Mouse (Mus musculus) limb, embryonic 10.5 days (tissue): ENCODE results near the gene Klhl2. TPM values are rescaled to one million over a fixed set of nuclear protein-coding genes. Genes with fewer than 3 reads are reported as not detected.

Source experiments
- DNase-seq: peaks from one replicate; pipeline ENCODE4 v3.0.0-alpha.2; 2017; ENCODE audit warnings: low spot score
- H3K27ac ChIP-seq: fragments of 300-500 bp; sonication (generic); 2 replicates; pipeline ENCODE4 v1.5.1; 2016; ENCODE audit warnings: mild to moderate bottlenecking
- H3K27me3 ChIP-seq: fragments of 300-500 bp; sonication (generic); 2 replicates; pipeline ENCODE4 v1.6.1; 2016; ENCODE audit warnings: low read depth, mild to moderate bottlenecking; ENCODE audit not compliant: poor library complexity, severe bottlenecking
- H3K36me3 ChIP-seq: fragments of 300-500 bp; sonication (generic); 2 replicates; pipeline ENCODE4 v1.6.1; 2016; ENCODE audit warnings: mild to moderate bottlenecking, moderate library complexity
- H3K4me1 ChIP-seq: fragments of 300-500 bp; sonication (generic); 2 replicates; pipeline ENCODE4 v1.6.1; 2016
- H3K4me3 ChIP-seq: fragments of 300-500 bp; sonication (generic); 2 replicates; pipeline ENCODE4 v1.5.1; 2016; ENCODE audit warnings: mild to moderate bottlenecking, moderate library complexity
- H3K9me3 ChIP-seq: fragments of 300-500 bp; sonication (generic); replicated peaks from 2 replicates; pipeline ENCODE4 v1.6.1; 2016; ENCODE audit warnings: mild to moderate bottlenecking
- WGBS: fragments of 180-500 bp; shearing (Covaris S2); methylation state at CpG from one replicate; pipeline ENCODE4 v1.1.7; 2016; 5-methylcytosine and 5-hydroxymethylcytosine counted together
- polyA plus RNA-seq: library from polyadenylated mRNA; unstranded; fragments of >200 nt; fragmentation: Nextera tagmentation; extraction: Ambion mirVana; gene quantifications from 2 replicates; pipeline ENCODE4 v1.2.1, GENCODE M21; 2016

Gene Klhl2
- polyA plus RNA-seq, 1 experiment from 2014 or later = 11.0 TPM

DNA sequence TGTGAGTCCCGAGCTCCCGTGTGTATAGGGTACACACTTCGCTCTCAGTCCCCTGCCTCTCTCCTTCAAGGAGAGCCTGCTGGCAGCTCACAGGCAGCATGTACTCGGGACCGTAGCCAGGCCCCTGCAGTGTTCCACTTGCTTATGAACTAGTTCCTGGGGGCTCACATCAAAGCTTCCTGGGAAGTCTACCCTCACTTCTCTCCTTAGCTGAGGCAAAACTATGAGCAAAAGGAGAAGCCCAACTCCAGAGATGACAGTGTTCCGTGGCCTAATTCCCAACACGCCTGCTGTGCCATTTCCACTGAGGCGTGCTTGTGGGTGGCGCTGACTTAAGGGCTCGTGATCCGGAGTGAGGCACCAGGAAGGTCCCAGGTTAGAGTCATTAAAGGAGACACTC is 25.9 kb downstream of the Klhl2 start:
- Histone ChIP-seq H3K27ac (no peak overlapping the region), H3K4me3 (no peak overlapping the region), H3K36me3 (peaks cover 38% of the 10 kb centered on the region; the same call in 1 of the 2 replicates), H3K4me1 (no peaks in the 10 kb centered on the region), H3K27me3 (no peaks in the 10 kb centered on the region), H3K9me3 (no peaks in the 10 kb centered on the region)
- DNase-seq = no peak
- WGBS = 94% methylated on average over 11 of the region's 11 CpGs

DNA sequence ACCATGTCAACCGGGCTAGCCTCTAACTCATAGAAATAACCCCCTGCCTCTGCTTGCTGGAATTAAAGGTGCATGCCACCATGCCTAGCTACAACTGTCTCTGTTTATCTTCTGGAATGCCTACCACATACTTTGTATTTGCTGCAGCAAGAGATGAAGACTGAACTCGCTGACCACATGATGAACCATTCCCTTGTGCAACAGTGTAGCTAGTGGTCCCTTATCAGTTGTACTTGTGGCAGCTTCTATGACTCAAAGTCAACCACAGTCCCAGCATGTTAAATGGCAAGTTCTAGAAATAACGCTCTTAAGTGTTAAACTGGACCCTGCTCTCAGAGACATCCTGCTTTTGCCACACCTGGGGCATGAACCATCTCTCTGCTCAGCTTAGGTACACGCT is 28.9 kb downstream of the Klhl2 start:
- peaks cover 21% of the 10 kb centered on the region; the same call in 1 of the 2 replicates for H3K36me3 ChIP-seq
- no peak for DNase-seq
- WGBS = 94% methylated on average over 4 of the region's 4 CpGs

DNA sequence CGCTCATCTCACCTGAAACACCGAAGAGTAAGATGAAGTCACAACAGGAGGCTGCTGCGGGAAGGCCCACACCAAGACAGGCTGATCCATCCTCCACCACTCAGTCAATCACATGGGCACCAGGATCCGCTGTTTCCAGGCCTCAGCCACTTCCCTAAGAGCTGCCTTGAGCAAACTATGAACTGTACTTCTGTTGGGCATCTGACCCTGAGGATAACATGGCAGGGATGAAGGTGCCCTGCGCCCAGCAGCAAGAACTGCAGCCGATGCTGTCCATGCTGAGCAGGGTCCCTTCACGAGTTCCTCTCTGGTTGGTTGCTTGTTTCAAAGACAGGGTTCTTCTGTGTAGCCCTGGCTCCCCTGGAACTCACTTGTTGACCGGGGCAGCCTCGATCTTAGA is 38.0 kb downstream of the Klhl2 start:
- no peaks in the 10 kb centered on the region for H3K4me1 ChIP-seq
- H3K27ac ChIP-seq = no peak overlapping the region
- H3K9me3 ChIP-seq = no peaks in the 10 kb centered on the region
- no peak for DNase-seq
- H3K27me3 ChIP-seq = no peaks in the 10 kb centered on the region
- peaks cover 20% of the 10 kb centered on the region for H3K36me3 ChIP-seq
- WGBS = 94% methylated on average over 9 of the region's 9 CpGs
- no peak overlapping the region for H3K4me3 ChIP-seq

More for the DNA sequence above, 28.9 kb downstream of the Klhl2 start:
- Histone ChIP-seq H3K9me3 (no peaks in the 10 kb centered on the region), H3K27me3 (no peaks in the 10 kb centered on the region), H3K4me3 (no peak overlapping the region), H3K27ac (no peak overlapping the region), H3K4me1 (no peaks in the 10 kb centered on the region)

DNA sequence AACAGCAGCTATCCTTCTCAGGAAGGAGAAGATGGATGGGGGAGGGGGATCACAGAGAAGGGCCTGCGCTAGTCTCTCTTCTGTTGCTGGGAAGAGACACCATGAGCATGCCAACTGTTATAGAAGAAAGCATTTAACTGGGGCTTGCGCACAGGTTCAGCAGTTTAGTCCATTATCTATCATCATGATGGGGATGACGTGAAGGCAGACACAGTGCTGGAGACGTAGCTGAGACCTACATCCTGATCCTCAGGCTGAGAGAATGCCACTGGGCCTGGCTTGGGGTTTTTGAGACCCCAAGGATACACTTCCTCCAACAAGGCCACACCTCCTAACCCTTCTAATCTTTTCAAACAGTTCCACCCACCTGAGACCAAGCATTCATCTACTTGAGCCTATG is 38.7 kb downstream of the Klhl2 start:
- Histone ChIP-seq H3K4me3 (no peak overlapping the region), H3K27me3 (no peaks in the 10 kb centered on the region), H3K27ac (no peak overlapping the region), H3K4me1 (no peaks in the 10 kb centered on the region), H3K9me3 (no peaks in the 10 kb centered on the region), H3K36me3 (peaks cover 20% of the 10 kb centered on the region)
- WGBS = 99% methylated on average over 4 of the region's 4 CpGs
- DNase-seq = no peak

DNA sequence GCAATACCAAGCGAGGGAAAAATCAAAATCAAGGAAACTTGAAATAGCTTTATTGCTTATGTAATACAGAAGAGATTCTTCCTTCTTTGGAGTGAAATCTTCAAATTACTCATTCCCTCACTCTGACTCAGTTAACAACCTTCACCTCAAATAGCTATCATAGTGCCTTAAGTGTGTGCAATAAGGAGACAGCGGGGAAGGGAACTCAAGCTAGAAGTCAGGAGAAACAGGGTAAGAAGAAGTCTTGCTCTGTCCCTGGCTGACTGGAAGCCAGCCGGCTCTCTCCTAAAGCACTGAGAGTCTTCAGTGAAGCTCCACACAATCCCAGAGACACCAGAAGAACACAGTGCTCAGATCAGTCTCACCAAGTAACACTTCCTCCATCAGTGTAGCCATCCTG is 43.3 kb downstream of the Klhl2 start:
- Histone ChIP-seq H3K27me3 (no peaks in the 10 kb centered on the region), H3K4me1 (no peaks in the 10 kb centered on the region), H3K36me3 (peaks cover 11% of the 10 kb centered on the region), H3K27ac (no peak overlapping the region), H3K9me3 (no peaks in the 10 kb centered on the region), H3K4me3 (no peak overlapping the region)
- DNase-seq = no peak
- WGBS = 83% methylated on average over 3 of the region's 3 CpGs

DNA sequence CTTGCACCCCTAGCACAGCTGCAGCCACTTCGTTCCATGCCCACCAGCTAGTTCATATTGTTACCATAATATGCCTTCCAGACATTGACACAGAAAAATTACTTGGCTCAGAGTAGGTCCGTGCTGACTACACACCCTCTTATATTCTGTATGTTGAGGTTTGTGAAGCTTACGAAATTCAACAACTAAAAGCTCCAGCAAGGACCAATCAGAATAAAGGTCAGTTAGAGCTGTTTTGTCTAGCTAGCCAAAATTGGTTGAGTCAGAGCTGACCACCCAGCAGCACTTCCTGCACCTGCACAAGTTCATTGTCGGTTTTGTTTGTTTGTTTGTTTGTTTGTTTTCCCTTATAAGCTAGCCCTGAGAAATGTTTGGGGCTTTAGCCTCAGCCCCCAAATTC is 44.8 kb downstream of the Klhl2 start:
- no peak for DNase-seq
- Histone ChIP-seq H3K4me1 (no peaks in the 10 kb centered on the region), H3K9me3 (no peaks in the 10 kb centered on the region)

DNA sequence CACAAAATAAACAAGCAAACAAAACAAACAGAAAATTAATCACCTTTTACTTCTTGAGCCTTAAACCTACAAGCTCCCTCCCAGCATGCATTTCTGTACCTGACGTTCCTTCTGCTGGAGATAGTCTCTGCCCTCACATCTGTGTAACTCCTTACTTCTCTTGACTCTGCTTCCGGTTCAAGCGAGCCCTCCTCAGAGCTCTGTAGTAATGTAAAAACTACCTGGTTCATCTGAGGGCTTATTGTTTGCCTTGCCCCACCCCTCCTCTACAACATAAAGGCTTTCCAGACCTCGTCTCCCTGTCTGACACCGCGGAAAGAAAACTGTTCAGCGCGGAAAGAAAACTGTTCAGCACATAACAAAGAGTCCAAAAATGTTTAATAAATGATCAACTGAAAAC is 50.5 kb downstream of the Klhl2 start:
- WGBS = 96% methylated on average over 8 of the region's 8 CpGs
- H3K9me3 ChIP-seq = no peaks in the 10 kb centered on the region
- H3K4me1 ChIP-seq = no peaks in the 10 kb centered on the region
- no peak for DNase-seq
- no peaks in the 10 kb centered on the region for H3K36me3 ChIP-seq
- no peak overlapping the region for H3K27ac ChIP-seq
- H3K27me3 ChIP-seq = no peaks in the 10 kb centered on the region
- no peak overlapping the region for H3K4me3 ChIP-seq

More for the DNA sequence above, 44.8 kb downstream of the Klhl2 start:
- 91% methylated on average over 4 of the region's 4 CpGs for WGBS
- Histone ChIP-seq H3K4me3 (no peak overlapping the region), H3K27me3 (no peaks in the 10 kb centered on the region), H3K27ac (no peak overlapping the region), H3K36me3 (no peaks in the 10 kb centered on the region)

DNA sequence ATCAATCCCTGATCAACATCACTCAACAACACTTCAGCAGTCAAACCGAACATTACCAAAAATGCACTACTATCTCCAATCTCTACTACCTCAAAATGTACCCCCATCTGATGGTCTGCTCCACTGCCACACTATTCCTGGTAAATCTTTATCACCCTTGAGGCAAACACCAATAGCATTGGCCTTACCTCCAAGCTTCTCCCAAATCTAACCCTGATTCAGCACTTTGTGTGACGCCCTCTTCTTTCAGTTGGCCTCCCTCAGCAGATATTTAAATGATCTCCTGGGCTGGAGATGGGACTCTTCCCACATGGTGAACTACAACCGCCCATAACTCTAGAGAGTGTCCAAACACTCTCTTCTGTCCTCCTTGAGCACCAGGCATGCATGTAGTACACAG is 51.3 kb downstream of the Klhl2 start:
- Histone ChIP-seq H3K9me3 (no peaks in the 10 kb centered on the region), H3K27ac (no peak overlapping the region), H3K4me1 (no peaks in the 10 kb centered on the region), H3K27me3 (no peaks in the 10 kb centered on the region), H3K36me3 (no peaks in the 10 kb centered on the region), H3K4me3 (no peak overlapping the region)
- no peak for DNase-seq
- WGBS = 87% methylated on average over 3 of the region's 3 CpGs

DNA sequence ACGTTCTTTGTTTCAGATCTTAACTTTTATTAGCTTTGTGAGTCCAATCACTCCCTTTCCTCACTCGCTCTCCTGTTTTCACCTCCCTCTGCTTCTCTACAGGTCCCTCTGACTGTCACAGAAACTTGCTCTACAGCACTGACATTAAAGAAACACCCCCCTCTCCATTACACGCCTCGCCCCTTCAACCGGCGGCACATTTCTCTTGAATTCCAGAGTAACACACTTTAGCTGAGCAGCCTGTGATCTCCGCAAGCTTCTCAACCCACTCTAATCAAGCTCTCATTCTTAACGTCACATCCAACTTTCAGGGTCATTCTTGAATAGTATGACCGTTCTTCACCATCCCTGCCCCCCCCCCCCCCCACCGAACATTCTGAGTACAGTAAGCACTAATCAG is 52.1 kb downstream of the Klhl2 start:
- 93% methylated on average over 10 of the region's 10 CpGs for WGBS
- Histone ChIP-seq H3K36me3 (no peaks in the 10 kb centered on the region), H3K4me3 (no peak overlapping the region), H3K9me3 (no peaks in the 10 kb centered on the region), H3K27me3 (no peaks in the 10 kb centered on the region), H3K4me1 (no peaks in the 10 kb centered on the region), H3K27ac (no peak overlapping the region)
- DNase-seq = no peak

DNA sequence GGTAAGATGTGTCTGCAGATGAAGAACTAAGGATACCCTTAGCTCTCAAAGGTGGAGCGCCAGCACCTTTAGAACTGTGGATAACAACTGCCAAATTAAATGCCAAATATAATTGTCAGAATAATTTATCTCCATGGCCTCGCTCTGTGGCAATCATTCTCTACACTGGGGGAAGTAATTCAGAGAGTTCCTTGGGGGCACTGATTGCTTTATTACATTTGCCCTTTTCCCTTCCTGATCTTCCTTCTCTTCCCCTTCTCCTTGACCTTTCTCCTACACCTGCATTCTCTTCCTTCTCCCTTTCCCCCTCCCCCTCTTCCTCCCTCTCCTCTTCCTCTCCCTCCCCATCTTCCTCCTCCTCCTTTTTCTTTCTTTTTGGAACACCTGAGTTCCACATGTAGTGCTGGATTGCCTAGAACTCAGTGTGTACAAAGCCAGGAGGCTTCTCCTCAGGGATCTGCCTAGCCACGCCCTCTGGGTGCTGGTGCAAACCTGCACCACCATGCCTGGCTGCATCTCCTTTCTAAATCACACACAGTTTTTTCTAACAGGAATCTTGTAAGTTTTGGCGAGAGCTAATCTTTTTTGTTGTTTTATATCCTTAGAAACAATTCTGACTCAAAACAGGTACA is 58.5 kb downstream of the Klhl2 start:
- Histone ChIP-seq H3K27ac (no peak overlapping the region), H3K27me3 (no peaks in the 10 kb centered on the region), H3K9me3 (no peaks in the 10 kb centered on the region), H3K4me1 (no peaks in the 10 kb centered on the region; the same call in 1 of the 2 replicates), H3K36me3 (no peaks in the 10 kb centered on the region), H3K4me3 (no peak overlapping the region)
- WGBS = 81% methylated on average over 4 of the region's 4 CpGs
- DNase-seq = no peak

DNA sequence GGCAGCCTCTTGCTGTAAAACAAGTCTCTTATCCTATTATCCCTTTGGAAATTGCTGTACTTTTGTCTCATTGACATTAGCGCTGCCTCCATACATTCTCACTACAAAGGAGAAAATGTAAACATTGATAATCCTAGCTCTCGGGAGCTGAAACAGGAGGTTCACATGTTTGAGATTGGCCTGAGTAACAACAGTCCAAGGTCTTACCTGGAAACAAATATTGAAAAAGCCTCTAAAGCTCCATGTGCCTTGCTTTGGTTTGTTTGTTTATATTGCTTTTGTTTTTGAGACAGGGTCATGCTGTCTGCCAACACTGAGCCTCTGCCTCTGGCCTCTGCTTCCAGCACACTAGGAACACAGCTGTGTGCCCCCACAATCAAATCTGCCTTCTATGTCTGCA is 59.4 kb downstream of the Klhl2 start:
- no peak overlapping the region for H3K4me3 ChIP-seq
- no peak overlapping the region for H3K27ac ChIP-seq
- H3K36me3 ChIP-seq = no peaks in the 10 kb centered on the region
- 65% methylated on average over 2 of the region's 2 CpGs for WGBS
- no peaks in the 10 kb centered on the region; the same call in 1 of the 2 replicates for H3K4me1 ChIP-seq
- H3K9me3 ChIP-seq = no peaks in the 10 kb centered on the region
- H3K27me3 ChIP-seq = no peaks in the 10 kb centered on the region
- DNase-seq = no peak

DNA sequence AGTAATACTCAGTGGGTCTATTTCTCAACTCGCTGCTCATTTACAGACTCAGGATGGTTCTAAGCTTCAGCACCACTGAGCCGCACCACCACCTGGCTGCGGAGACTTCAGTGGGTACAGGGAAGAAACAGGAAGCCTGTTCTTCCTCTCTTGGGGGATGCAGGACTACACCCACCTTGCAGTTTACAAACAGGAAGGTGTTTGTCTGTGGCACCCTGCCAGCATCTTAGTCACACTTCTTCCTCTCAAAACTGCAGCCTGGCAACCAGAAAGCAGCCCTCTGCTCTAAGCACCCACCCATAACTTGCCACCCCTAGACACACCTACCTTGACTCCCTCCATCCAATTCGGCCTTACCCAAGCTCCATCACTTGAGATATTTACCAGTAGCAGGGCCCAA is 61.1 kb downstream of the Klhl2 start:
- H3K9me3 ChIP-seq = no peaks in the 10 kb centered on the region
- H3K4me1 ChIP-seq = no peaks in the 10 kb centered on the region; the same call in 1 of the 2 replicates
- no peak overlapping the region for H3K4me3 ChIP-seq
- H3K27me3 ChIP-seq = no peaks in the 10 kb centered on the region
- no peak overlapping the region for H3K27ac ChIP-seq
- no peaks in the 10 kb centered on the region for H3K36me3 ChIP-seq
- 93% methylated on average over 4 of the region's 4 CpGs for WGBS
- DNase-seq = no peak

DNA sequence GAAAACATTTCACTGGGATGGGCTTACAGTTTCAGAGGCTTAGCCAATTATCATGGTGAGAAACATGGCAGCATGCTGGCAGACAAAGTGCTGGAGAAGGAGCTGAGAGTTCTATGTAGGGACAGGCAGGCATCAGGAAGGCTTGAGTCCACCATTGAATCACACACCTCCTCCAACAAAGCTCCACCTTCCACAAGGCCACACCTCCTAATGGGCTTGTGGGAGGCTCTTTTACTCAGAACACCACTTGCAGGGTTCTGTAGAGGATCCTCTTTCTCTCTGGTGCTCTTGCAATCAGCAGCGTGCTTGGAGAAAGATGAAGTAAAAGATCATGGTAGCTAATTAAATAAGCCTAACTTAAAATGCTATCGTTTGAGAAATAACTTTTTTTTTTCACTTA is 63.0 kb downstream of the Klhl2 start:
- Histone ChIP-seq H3K4me3 (no peak overlapping the region), H3K9me3 (no peaks in the 10 kb centered on the region), H3K27ac (no peak overlapping the region), H3K4me1 (no peaks in the 10 kb centered on the region; the same call in 1 of the 2 replicates), H3K36me3 (no peaks in the 10 kb centered on the region), H3K27me3 (no peaks in the 10 kb centered on the region)
- 93% methylated on average over 2 of the region's 2 CpGs for WGBS
- no peak for DNase-seq

DNA sequence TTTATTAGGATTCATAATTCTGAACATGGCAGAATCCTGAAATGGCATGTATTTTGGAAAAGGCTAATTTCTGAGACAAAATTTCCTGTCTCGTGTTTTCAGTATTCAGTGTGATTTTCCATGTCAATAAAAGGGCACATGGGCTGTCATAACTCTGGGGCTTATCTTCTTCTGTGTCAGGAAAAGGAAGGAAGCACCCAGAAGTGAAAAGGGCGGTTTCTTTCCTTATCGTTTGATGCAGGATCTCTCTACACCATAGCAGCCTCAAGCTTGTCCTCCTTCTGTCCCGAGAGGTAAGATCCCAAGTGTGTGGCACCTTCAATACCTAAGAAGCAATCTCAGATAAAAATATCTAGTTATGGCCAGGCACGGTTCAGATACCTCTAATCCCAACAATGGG is 65.6 kb downstream of the Klhl2 start:
- Histone ChIP-seq H3K27me3 (no peaks in the 10 kb centered on the region), H3K27ac (no peak overlapping the region), H3K4me3 (no peak overlapping the region), H3K9me3 (no peaks in the 10 kb centered on the region), H3K4me1 (no peaks in the 10 kb centered on the region; the same call in 1 of the 2 replicates), H3K36me3 (no peaks in the 10 kb centered on the region)
- WGBS = 94% methylated on average over 5 of the region's 5 CpGs
- DNase-seq = no peak
